Mouse (Mus musculus) kidney, embryonic 15.5 days (tissue): ENCODE measurements around the gene Hoxd9. TPM values are rescaled to one million over a fixed set of nuclear protein-coding genes. Genes with fewer than 3 reads are reported as not detected.

ENCODE experiments used
- ATAC-seq: fragments of 200-750 bp; cut with Nextera tagmentation; replicated peaks from 2 replicates; pipeline ENCODE4 v1.8.0; 2017; ENCODE audit warnings: moderate TSS enrichment; ENCODE audit not compliant: low FRiP score
- H3K27ac ChIP-seq: fragments of 300-500 bp; sonication (generic); 2 replicates; pipeline ENCODE4 v1.5.1; 2015; ENCODE audit warnings: mild to moderate bottlenecking, inconsistent platforms
- H3K27me3 ChIP-seq: fragments of 300-500 bp; sonication (generic); 2 replicates; pipeline ENCODE4 v1.6.1; 2015; ENCODE audit warnings: inconsistent platforms
- H3K36me3 ChIP-seq: fragments of 300-500 bp; sonication (generic); 2 replicates; pipeline ENCODE4 v1.6.1; 2015; ENCODE audit warnings: inconsistent platforms
- H3K4me1 ChIP-seq: fragments of 300-500 bp; sonication (generic); 2 replicates; pipeline ENCODE4 v1.6.1; 2015; ENCODE audit warnings: inconsistent platforms
- H3K4me2 ChIP-seq: fragments of 300-500 bp; sonication (generic); 2 replicates; pipeline ENCODE4 v1.6.1; 2015; ENCODE audit warnings: moderate library complexity, mild to moderate bottlenecking, inconsistent platforms
- H3K4me3 ChIP-seq: fragments of 300-500 bp; sonication (generic); replicated peaks from 2 replicates; pipeline ENCODE4 v1.5.1; 2015; ENCODE audit warnings: mild to moderate bottlenecking, inconsistent platforms
- H3K9ac ChIP-seq: fragments of 300-500 bp; sonication (generic); 2 replicates; pipeline ENCODE4 v1.6.1; 2015; ENCODE audit warnings: mild to moderate bottlenecking, inconsistent platforms
- H3K9me3 ChIP-seq: fragments of 300-500 bp; sonication (generic); replicated peaks from 2 replicates; pipeline ENCODE4 v1.6.1; 2016; ENCODE audit warnings: inconsistent platforms
- WGBS: fragments of 180-500 bp; shearing (Covaris S2); methylation state at CpG from one replicate; pipeline ENCODE4 v1.1.7; 2015; ENCODE audit warnings: mixed read lengths; 5-methylcytosine and 5-hydroxymethylcytosine counted together
- polyA plus RNA-seq: library from polyadenylated mRNA; unstranded; fragments of >200 nt; fragmentation: Nextera tagmentation; extraction: Ambion mirVana; gene quantifications from 2 replicates; pipeline ENCODE4 v1.2.1, GENCODE M21; 2015

Hoxd9 gene
- polyA plus RNA-seq, 1 experiment from 2014 or later, result 38.1 TPM

GRCm38 (mm10) chr2:74713239-74714150, 16.0 kb downstream of the Hoxd9 start:
- Histone ChIP-seq H3K27ac (peak overlapping the region; percentile 96), H3K4me2 (peak overlapping the region; percentile 75), H3K27me3 (no peaks in the 10 kb centered on the region), H3K9ac (peak overlapping the region; percentile 99), H3K4me1 (peaks cover 60% of the 10 kb centered on the region), H3K9me3 (no peaks in the 10 kb centered on the region), H3K4me3 (peak overlapping the region; percentile 95), H3K36me3 (no peaks in the 10 kb centered on the region)
- WGBS, result 4% methylated on average over 19 of the region's 19 CpGs
- no peak for ATAC-seq

DNA sequence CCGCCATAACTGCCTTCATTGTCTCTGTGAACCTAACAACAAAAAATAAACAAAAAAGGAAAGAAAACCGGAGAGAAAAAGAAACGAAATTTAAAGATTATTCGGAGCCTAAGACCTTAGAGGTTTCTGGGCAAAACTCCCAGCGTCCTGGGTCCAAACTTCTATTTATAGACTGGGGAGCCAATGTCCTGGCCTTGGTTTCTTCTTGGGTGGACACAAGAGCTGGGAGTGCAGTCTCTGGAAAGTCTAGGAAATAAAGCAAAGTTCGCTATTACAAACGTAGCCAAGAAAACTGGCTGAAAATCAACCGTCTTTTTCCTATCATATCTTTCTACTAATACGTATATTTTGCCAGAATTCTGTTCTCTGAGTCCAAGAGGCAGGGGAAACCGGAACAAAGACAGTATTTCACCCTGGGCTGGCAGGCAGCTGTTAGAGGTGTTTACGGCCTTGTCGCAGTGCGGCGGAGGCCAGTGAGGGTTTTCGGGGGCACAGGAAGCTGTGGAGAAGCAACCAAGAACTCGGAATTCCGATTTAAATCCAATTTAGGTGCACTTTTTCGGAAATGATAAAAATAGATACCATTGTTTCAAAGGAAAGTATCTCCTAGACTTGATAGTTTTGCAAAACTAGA, 16.7 kb downstream of the Hoxd9 start:
- Histone ChIP-seq H3K9ac (peak overlapping the region; percentile 99), H3K36me3 (no peaks in the 10 kb centered on the region), H3K27ac (peak overlapping the region; percentile 96), H3K4me2 (peak overlapping the region; percentile 75), H3K4me3 (peak overlapping the region; percentile 95), H3K9me3 (no peaks in the 10 kb centered on the region), H3K4me1 (peaks cover 61% of the 10 kb centered on the region), H3K27me3 (no peaks in the 10 kb centered on the region)
- ATAC-seq, result no peak
- WGBS, result 2% methylated on average over 18 of the region's 18 CpGs

DNA sequence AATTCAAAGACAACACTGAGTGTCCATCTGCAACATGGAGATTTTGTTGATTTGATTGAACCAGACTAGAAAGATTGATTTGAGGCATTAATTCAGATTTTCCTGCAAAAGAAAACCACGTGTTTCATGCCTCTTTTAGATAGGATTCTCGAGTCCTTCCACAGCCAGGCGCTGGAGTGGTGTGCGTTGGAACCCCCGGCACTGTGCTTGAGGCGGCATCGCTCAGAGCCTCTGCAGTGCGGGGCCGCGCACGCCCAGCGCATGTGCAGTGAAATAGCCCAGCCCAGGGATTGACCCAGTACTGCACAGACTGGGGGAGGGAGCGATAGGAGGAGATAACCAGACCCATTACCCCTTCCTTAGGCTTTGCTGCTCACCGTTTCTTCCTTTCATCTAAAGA, 17.4 kb downstream of the Hoxd9 start:
- Histone ChIP-seq H3K4me2 (peak overlapping the region; percentile 75), H3K27ac (peak overlapping the region; percentile 96), H3K9me3 (no peaks in the 10 kb centered on the region), H3K27me3 (no peaks in the 10 kb centered on the region), H3K4me1 (peaks cover 61% of the 10 kb centered on the region), H3K9ac (peak overlapping the region; percentile 99), H3K36me3 (no peaks in the 10 kb centered on the region), H3K4me3 (peak overlapping the region; percentile 95)
- 1% methylated on average over 14 of the region's 14 CpGs for WGBS
- ATAC-seq, result peak; percentile 82

- H3K4me1 ChIP-seq, result peaks cover 61% of the 10 kb centered on the region
- H3K36me3 ChIP-seq, result no peaks in the 10 kb centered on the region
- H3K9me3 ChIP-seq, result no peaks in the 10 kb centered on the region
- peak overlapping the region; percentile 95 for H3K4me3 ChIP-seq
- H3K9ac ChIP-seq, result peak overlapping the region; percentile 99; the same call in 1 of the 2 replicates
- H3K4me2 ChIP-seq, result peak overlapping the region; percentile 75
- ATAC-seq, result peak; percentile 77
- H3K27me3 ChIP-seq, result no peaks in the 10 kb centered on the region
- peak overlapping the region; percentile 96 for H3K27ac ChIP-seq
- 3% methylated on average over 26 of the region's 26 CpGs for whole genome bisulfite sequencing
These were observed 18.1 kb downstream of the Hoxd9 start for GRCm38 (mm10) chr2:74715504-74716241.

DNA sequence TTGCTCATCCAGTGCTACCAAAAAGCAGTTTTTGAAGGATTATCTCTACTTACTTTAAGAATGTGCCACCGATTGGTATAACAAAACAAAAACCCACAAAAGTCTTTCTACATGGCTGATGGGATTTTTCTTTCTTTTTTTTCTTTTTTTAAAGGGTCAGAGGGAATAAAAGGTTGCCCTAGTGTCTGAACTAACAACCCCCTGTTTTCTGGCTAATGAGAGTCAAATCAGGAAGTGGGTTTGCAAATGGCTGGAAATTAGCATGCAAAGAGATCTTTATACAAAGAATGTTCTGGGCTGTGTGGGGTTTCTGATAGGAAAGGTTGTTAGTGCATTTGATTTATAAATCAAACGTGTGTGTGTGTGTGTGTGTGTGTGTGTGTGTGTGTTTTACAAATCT, 22.9 kb downstream of the Hoxd9 start:
- WGBS, result 17% methylated on average over 2 of the region's 2 CpGs
- peaks cover 90% of the 10 kb centered on the region for H3K4me1 ChIP-seq
- H3K27ac ChIP-seq, result 0 out of 2 replicates have a peak overlapping the region, but pooled peaks have one; percentile 85
- peaks cover 2% of the 10 kb centered on the region; the same call in 1 of the 2 replicates for H3K36me3 ChIP-seq
- no peak overlapping the region for H3K9ac ChIP-seq
- peak overlapping the region; percentile 65 for H3K4me2 ChIP-seq
- no peak for ATAC-seq
- no peaks in the 10 kb centered on the region for H3K9me3 ChIP-seq
- H3K4me3 ChIP-seq, result no peak overlapping the region
- H3K27me3 ChIP-seq, result no peaks in the 10 kb centered on the region

- Histone ChIP-seq H3K27ac (peak overlapping the region; percentile 85), H3K4me1 (peaks cover 89% of the 10 kb centered on the region), H3K9ac (peak overlapping the region; percentile 2; the same call in 1 of the 2 replicates), H3K4me3 (0 out of 2 replicates have a peak overlapping the region, but pooled peaks have one; percentile 1), H3K27me3 (no peaks in the 10 kb centered on the region), H3K9me3 (no peaks in the 10 kb centered on the region), H3K36me3 (peaks cover 8% of the 10 kb centered on the region; the same call in 1 of the 2 replicates), H3K4me2 (peak overlapping the region; percentile 65)
- 18% methylated on average over 5 of the region's 5 CpGs for WGBS
- ATAC-seq, result no peak
These were observed 23.5 kb downstream of the Hoxd9 start for GRCm38 (mm10) chr2:74720955-74721491.

GRCm38 (mm10) chr2:74721882-74722281, 24.4 kb downstream of the Hoxd9 start:
- ATAC-seq, result peak; percentile 14; the same call in 1 of the 2 replicates
- Histone ChIP-seq H3K9me3 (no peaks in the 10 kb centered on the region), H3K27me3 (no peaks in the 10 kb centered on the region), H3K4me3 (peak overlapping the region; percentile 40), H3K27ac (peak overlapping the region; percentile 85), H3K9ac (peak overlapping the region; percentile 27; the same call in 1 of the 2 replicates), H3K4me1 (peaks cover 90% of the 10 kb centered on the region), H3K36me3 (peaks cover 12% of the 10 kb centered on the region; the same call in 1 of the 2 replicates), H3K4me2 (peak overlapping the region; percentile 65)
- WGBS, result 7% methylated on average over 6 of the region's 6 CpGs

DNA sequence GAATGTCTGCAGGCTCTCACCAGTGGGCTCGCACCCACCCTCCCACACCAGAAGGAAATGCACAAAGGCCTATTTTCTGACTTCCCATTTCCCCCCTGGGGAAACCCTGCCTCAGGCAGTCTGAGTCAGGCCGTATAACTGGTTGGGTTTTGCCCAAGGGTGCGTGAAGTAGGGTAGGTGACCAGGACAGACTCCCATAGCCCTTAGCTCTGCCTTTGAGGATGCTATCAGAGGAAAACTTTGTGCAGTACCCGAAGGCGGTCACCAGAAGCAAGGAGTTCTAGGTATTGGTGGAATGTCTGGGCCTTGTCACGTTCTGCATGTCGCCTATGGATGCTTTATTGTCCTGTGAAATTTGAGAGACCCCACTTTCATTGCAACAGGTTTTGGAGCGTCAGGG, 25.4 kb downstream of the Hoxd9 start:
- peak overlapping the region; percentile 40 for H3K4me3 ChIP-seq
- H3K36me3 ChIP-seq, result peaks cover 12% of the 10 kb centered on the region; the same call in 1 of the 2 replicates
- peak overlapping the region; percentile 65 for H3K4me2 ChIP-seq
- H3K27me3 ChIP-seq, result no peaks in the 10 kb centered on the region
- peak overlapping the region; percentile 27 for H3K9ac ChIP-seq
- H3K9me3 ChIP-seq, result no peaks in the 10 kb centered on the region
- H3K27ac ChIP-seq, result peak overlapping the region; percentile 85
- H3K4me1 ChIP-seq, result peaks cover 96% of the 10 kb centered on the region
- ATAC-seq, result no peak
- 41% methylated on average over 8 of the region's 8 CpGs for WGBS

GRCm38 (mm10) chr2:74724244-74725015, 26.9 kb downstream of the Hoxd9 start:
- Histone ChIP-seq H3K9ac (peak overlapping the region; percentile 26; the same call in 1 of the 2 replicates), H3K4me2 (peak overlapping the region; percentile 65), H3K27me3 (no peaks in the 10 kb centered on the region), H3K36me3 (peaks cover 19% of the 10 kb centered on the region), H3K4me1 (peaks cover 96% of the 10 kb centered on the region), H3K9me3 (no peaks in the 10 kb centered on the region), H3K4me3 (peak overlapping the region; percentile 40), H3K27ac (peak overlapping the region; percentile 85)
- WGBS, result 42% methylated on average over 7 of the region's 7 CpGs
- ATAC-seq, result no peak

GRCm38 (mm10) chr2:74725171-74725570, 27.6 kb downstream of the Hoxd9 start:
- Histone ChIP-seq H3K27me3 (no peaks in the 10 kb centered on the region), H3K4me3 (peak overlapping the region; percentile 40), H3K27ac (peak overlapping the region; percentile 85), H3K36me3 (peaks cover 21% of the 10 kb centered on the region), H3K4me1 (peaks cover 91% of the 10 kb centered on the region), H3K9ac (peak overlapping the region; percentile 21), H3K9me3 (no peaks in the 10 kb centered on the region), H3K4me2 (peak overlapping the region; percentile 65)
- no peak for ATAC-seq
- 44% methylated on average over 17 of the region's 17 CpGs for WGBS

- Histone ChIP-seq H3K27ac (peak within 1 kb of the TSS; percentile 85), H3K4me3 (peak within 1 kb of the TSS; percentile 40), H3K27me3 (no peaks in the 10 kb centered on the region), H3K4me1 (peaks cover 89% of the 10 kb centered on the region), H3K4me2 (peak within 1 kb of the TSS; percentile 65), H3K36me3 (peaks cover 34% of the 10 kb centered on the region), H3K9ac (peak within 1 kb of the TSS; percentile 42), H3K9me3 (no peaks in the 10 kb centered on the region)
- no peak for ATAC-seq
- WGBS, result 46% methylated on average over 5 of the region's 5 CpGs
These were observed 29.0 kb downstream of the Hoxd9 start, which contains the start of gene Gm28230 for GRCm38 (mm10) chr2:74726551-74726950. Gene Gm28230 (plus strand): TSS chr2:74726728.
